Mouse (Mus musculus) liver, postnatal 0 days (tissue): ENCODE measurements at regions not wholly inside any gene's neighbourhood (a gene's known extent, or its start where the extent isn't known, plus 50 kb on each side); places are given as distances from the start of the nearest gene placed in this dataset.

Experiments used
- CTCF ChIP-seq: sonication (generic); IDR thresholded peaks from 2 replicates; pipeline ENCODE4 v1.5.1; 2016; ENCODE audit warnings: antibody characterized with exemption, low read depth
- EP300 ChIP-seq: IDR thresholded peaks from 2 replicates; pipeline ENCODE4 v1.6.1; 2016; ENCODE audit warnings: antibody characterized with exemption, low read depth, mild to moderate bottlenecking

DNA sequence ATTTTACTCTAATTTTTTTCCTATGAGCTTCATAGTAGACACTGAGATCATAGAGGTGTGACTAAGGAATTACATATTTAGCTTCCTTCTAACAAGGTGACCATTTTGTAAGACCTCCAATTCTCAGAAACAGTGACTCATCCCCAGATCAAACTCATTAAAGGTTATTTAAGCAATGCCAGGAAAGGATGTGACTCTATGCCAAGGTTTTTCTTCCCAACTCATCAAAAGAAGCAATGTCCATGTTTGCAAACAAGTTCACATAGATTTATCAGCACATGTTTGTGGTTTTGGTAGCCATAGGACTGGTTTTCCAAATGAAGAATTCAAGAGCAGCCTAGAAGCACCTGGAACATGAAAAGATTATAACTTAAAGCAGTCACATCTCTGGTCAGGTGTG is 792.6 kb upstream of the Mms22l start:
- TF ChIP-seq CTCF = no peak
- TF ChIP-seq EP300 = no peak
